Mouse (Mus musculus) midbrain, embryonic 16.5 days (tissue): ENCODE data around the gene Ndufaf2. TPM values are rescaled to one million over a fixed set of nuclear protein-coding genes. Genes with fewer than 3 reads are reported as not detected.
A peak's percentile ranks its signal among the peaks of the same experiment; 100 is the strongest.

ENCODE experiments used
- ATAC-seq: fragments of 200-750 bp; cut with Nextera tagmentation; 2 replicates; pipeline ENCODE4 v1.8.0; 2017; ENCODE audit warnings: moderate TSS enrichment
- H3K27ac ChIP-seq: fragments of 300-500 bp; sonication (generic); 2 replicates; pipeline ENCODE4 v1.5.1; 2014; ENCODE audit warnings: mild to moderate bottlenecking, low read length, mixed read lengths
- H3K27me3 ChIP-seq: fragments of 300-500 bp; sonication (generic); 2 replicates; pipeline ENCODE4 v1.6.1; 2014; ENCODE audit warnings: low read depth, low read length, mixed read lengths; ENCODE audit not compliant: control insufficient read depth, insufficient read depth
- H3K36me3 ChIP-seq: fragments of 300-500 bp; sonication (generic); 2 replicates; pipeline ENCODE4 v1.6.1; 2014; ENCODE audit warnings: mild to moderate bottlenecking, low read length, moderate library complexity, mixed read lengths; ENCODE audit not compliant: control insufficient read depth, insufficient read depth
- H3K4me1 ChIP-seq: fragments of 300-500 bp; sonication (generic); 2 replicates; pipeline ENCODE4 v1.6.1; 2014; ENCODE audit warnings: mild to moderate bottlenecking, low read length, mixed read lengths; ENCODE audit not compliant: control insufficient read depth, insufficient read depth
- H3K4me2 ChIP-seq: fragments of 300-500 bp; sonication (generic); 2 replicates; pipeline ENCODE4 v1.6.1; 2014; ENCODE audit warnings: mild to moderate bottlenecking, low read length, mixed read lengths
- H3K4me3 ChIP-seq: fragments of 300-500 bp; sonication (generic); 2 replicates; pipeline ENCODE4 v1.5.1; 2014; ENCODE audit warnings: low read depth, mild to moderate bottlenecking, low read length, moderate library complexity, mixed read lengths
- H3K9ac ChIP-seq: fragments of 300-500 bp; sonication (generic); 2 replicates; pipeline ENCODE4 v1.6.1; 2014; ENCODE audit warnings: low read depth, low read length, mixed read lengths
- H3K9me3 ChIP-seq: fragments of 300-500 bp; sonication (generic); replicated peaks from 2 replicates; pipeline ENCODE4 v1.6.1; 2014; ENCODE audit warnings: mild to moderate bottlenecking, low read length, mixed read lengths; ENCODE audit not compliant: control insufficient read depth, poor library complexity, severe bottlenecking
- WGBS: fragments of 180-500 bp; shearing (Covaris S2); extraction: QIAGEN DNeasy Blood & Tissue Kit; methylation state at CpG from one replicate; pipeline ENCODE4 v1.1.7; 2014; 5-methylcytosine and 5-hydroxymethylcytosine counted together
- polyA plus RNA-seq: library from polyadenylated mRNA; unstranded; fragments of >200 nt; fragmentation: Nextera tagmentation; extraction: Ambion mirVana; gene quantifications from 2 replicates; pipeline ENCODE4 v1.2.1, GENCODE M21; 2015

Gene Ndufaf2
- polyA plus RNA-seq, 1 experiment from 2014 or later, result 68.5 TPM

- no peak overlapping the region for H3K27ac ChIP-seq
- 18% methylated on average over 8 of the region's 8 CpGs for WGBS
- peaks cover 10% of the 10 kb centered on the region; the same call in 1 of the 2 replicates for H3K4me1 ChIP-seq
Measured at GRCm38 (mm10) chr13:108060936-108061578, 97.4 kb downstream of the Ndufaf2 start.

GRCm38 (mm10) chr13:108060286-108060885 lies 98.0 kb downstream of the Ndufaf2 start:
- no peaks in the 10 kb centered on the region for H3K36me3 ChIP-seq
- H3K4me3 ChIP-seq, result no peak overlapping the region
- ATAC-seq, result peak; percentile 71; the same call in 1 of the 2 replicates
- 8% methylated on average over 7 of the region's 7 CpGs for WGBS
- no peak overlapping the region for H3K4me2 ChIP-seq
- no peaks in the 10 kb centered on the region for H3K27me3 ChIP-seq
- H3K27ac ChIP-seq, result no peak overlapping the region
- no peaks in the 10 kb centered on the region for H3K9me3 ChIP-seq
- peaks cover 10% of the 10 kb centered on the region; the same call in 1 of the 2 replicates for H3K4me1 ChIP-seq
- H3K9ac ChIP-seq, result no peak overlapping the region

More at GRCm38 (mm10) chr13:108060936-108061578, 97.4 kb downstream of the Ndufaf2 start:
- no peak overlapping the region for H3K9ac ChIP-seq
- no peak overlapping the region for H3K4me2 ChIP-seq
- H3K9me3 ChIP-seq, result no peaks in the 10 kb centered on the region
- no peaks in the 10 kb centered on the region for H3K36me3 ChIP-seq
- H3K27me3 ChIP-seq, result no peaks in the 10 kb centered on the region
- no peak for ATAC-seq
- no peak overlapping the region for H3K4me3 ChIP-seq

GRCm38 (mm10) chr13:108056896-108057295 lies 101.5 kb downstream of the Ndufaf2 start:
- ATAC-seq, result no peak
- H3K36me3 ChIP-seq, result no peaks in the 10 kb centered on the region
- no peaks in the 10 kb centered on the region for H3K27me3 ChIP-seq
- H3K4me3 ChIP-seq, result no peak overlapping the region
- H3K4me2 ChIP-seq, result no peak overlapping the region
- WGBS, result 82% methylated on average over 3 of the region's 3 CpGs
- peaks cover 10% of the 10 kb centered on the region; the same call in 1 of the 2 replicates for H3K4me1 ChIP-seq
- no peaks in the 10 kb centered on the region for H3K9me3 ChIP-seq
- no peak overlapping the region for H3K27ac ChIP-seq
- no peak overlapping the region for H3K9ac ChIP-seq

- WGBS, result 88% methylated on average over 6 of the region's 6 CpGs
- Histone ChIP-seq H3K27me3 (no peaks in the 10 kb centered on the region), H3K9me3 (no peaks in the 10 kb centered on the region), H3K4me1 (peaks cover 19% of the 10 kb centered on the region), H3K4me3 (no peak overlapping the region), H3K36me3 (0 out of 2 replicates have a peak, but pooled peaks cover 2% of the 10 kb centered on the region), H3K9ac (no peak overlapping the region), H3K27ac (no peak overlapping the region), H3K4me2 (no peak overlapping the region)
- ATAC-seq, result no peak
Measured at GRCm38 (mm10) chr13:108047364-108047763, 111.1 kb downstream of the Ndufaf2 start.

- Histone ChIP-seq H3K36me3 (0 out of 2 replicates have a peak, but pooled peaks cover 2% of the 10 kb centered on the region), H3K9me3 (no peaks in the 10 kb centered on the region), H3K9ac (no peak overlapping the region), H3K27me3 (no peaks in the 10 kb centered on the region), H3K4me1 (peaks cover 19% of the 10 kb centered on the region), H3K4me3 (no peak overlapping the region), H3K4me2 (no peak overlapping the region), H3K27ac (no peak overlapping the region)
- WGBS, result 74% methylated on average over 6 of the region's 6 CpGs
- ATAC-seq, result no peak
Measured at GRCm38 (mm10) chr13:108046891-108047290, 111.5 kb downstream of the Ndufaf2 start.

DNA sequence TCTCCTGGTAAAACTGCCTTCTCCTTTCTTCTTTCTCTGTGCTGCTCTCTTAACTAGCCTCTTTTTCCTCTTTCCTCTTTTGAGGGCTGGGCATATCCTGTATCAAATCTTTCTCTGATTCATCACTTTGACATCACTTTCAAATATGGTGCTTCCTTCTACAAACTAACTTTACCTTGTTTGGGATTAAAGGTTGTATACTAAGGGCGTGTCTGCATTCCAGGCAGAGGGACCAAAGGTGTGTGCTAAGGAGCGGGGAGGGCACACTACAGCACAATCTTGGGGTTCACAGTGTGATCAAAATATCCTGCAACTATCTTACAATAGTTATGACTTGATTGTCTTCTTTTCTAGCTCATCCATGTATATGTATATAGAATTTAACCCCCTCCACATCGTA lies 112.4 kb downstream of the Ndufaf2 start:
- Histone ChIP-seq H3K4me3 (no peak overlapping the region), H3K9me3 (no peaks in the 10 kb centered on the region), H3K4me1 (peaks cover 19% of the 10 kb centered on the region), H3K36me3 (0 out of 2 replicates have a peak, but pooled peaks cover 2% of the 10 kb centered on the region), H3K27ac (no peak overlapping the region), H3K4me2 (no peak overlapping the region), H3K9ac (no peak overlapping the region), H3K27me3 (no peaks in the 10 kb centered on the region)
- WGBS, result 93% methylated on average over 3 of the region's 3 CpGs
- ATAC-seq, result no peak

GRCm38 (mm10) chr13:108045646-108046045 lies 112.8 kb downstream of the Ndufaf2 start:
- H3K27me3 ChIP-seq, result no peaks in the 10 kb centered on the region
- no peak overlapping the region for H3K9ac ChIP-seq
- no peak for ATAC-seq
- H3K36me3 ChIP-seq, result 0 out of 2 replicates have a peak, but pooled peaks cover 2% of the 10 kb centered on the region
- no peak overlapping the region for H3K4me3 ChIP-seq
- H3K4me2 ChIP-seq, result no peak overlapping the region
- H3K9me3 ChIP-seq, result no peaks in the 10 kb centered on the region
- 84% methylated on average over 3 of the region's 3 CpGs for whole genome bisulfite sequencing
- no peak overlapping the region for H3K27ac ChIP-seq
- peaks cover 19% of the 10 kb centered on the region for H3K4me1 ChIP-seq

- Histone ChIP-seq H3K27me3 (no peaks in the 10 kb centered on the region), H3K9ac (peak within 1 kb of the TSS; percentile 86), H3K4me3 (peak within 1 kb of the TSS; percentile 71), H3K27ac (peak within 1 kb of the TSS; percentile 89), H3K36me3 (0 out of 2 replicates have a peak, but pooled peaks cover 2% of the 10 kb centered on the region), H3K4me2 (peak within 1 kb of the TSS; percentile 78), H3K4me1 (peaks cover 19% of the 10 kb centered on the region), H3K9me3 (no peaks in the 10 kb centered on the region)
- under 1% methylated on average over 62 of the region's 71 CpGs for WGBS
- peak; percentile 98 for ATAC-seq
Measured at GRCm38 (mm10) chr13:108044222-108044941, 114.0 kb downstream of the Ndufaf2 start, which contains the start of gene Smim15. Smim15 (plus strand) TSS chr13:108044446.
